Mouse (Mus musculus) ES-E14 (cell line): ENCODE data around the gene Sult6b2.

ENCODE experiments used
- CHD2 ChIP-seq: IDR thresholded peaks from 2 replicates; pipeline ENCODE4 v1.6.1; 2014; ENCODE audit warnings: mild to moderate bottlenecking, low read depth, low read length, inconsistent platforms
- HCFC1 ChIP-seq: IDR thresholded peaks from 2 replicates; pipeline ENCODE4 v1.6.1; 2012; ENCODE audit warnings: low read length, inconsistent platforms, borderline replicate concordance; ENCODE audit not compliant: insufficient read depth
- ZC3H11A ChIP-seq: IDR thresholded peaks from 2 replicates; pipeline ENCODE4 v1.6.1; 2012; ENCODE audit warnings: low read depth, mild to moderate bottlenecking, inconsistent platforms, low read length, borderline replicate concordance
- ZNF384 ChIP-seq: IDR thresholded peaks from 2 replicates; pipeline ENCODE4 v1.6.1; 2012; ENCODE audit warnings: low read depth, low read length, inconsistent platforms

GRCm38 (mm10) chr6:142831243-142831642 lies 26.9 kb upstream of the Sult6b2 start:
- TF ChIP-seq HCFC1 (no peak), CHD2 (no peak), ZC3H11A (no peak), ZNF384 (no peak)
